Mouse (Mus musculus) right cerebral cortex, postnatal 25 days (tissue): Measurements from ENCODE around the gene Snapc4.

Experiments
- DNase-seq: peaks from one replicate; pipeline ENCODE4 v3.0.0; 2022

The Snapc4 gene

DNA sequence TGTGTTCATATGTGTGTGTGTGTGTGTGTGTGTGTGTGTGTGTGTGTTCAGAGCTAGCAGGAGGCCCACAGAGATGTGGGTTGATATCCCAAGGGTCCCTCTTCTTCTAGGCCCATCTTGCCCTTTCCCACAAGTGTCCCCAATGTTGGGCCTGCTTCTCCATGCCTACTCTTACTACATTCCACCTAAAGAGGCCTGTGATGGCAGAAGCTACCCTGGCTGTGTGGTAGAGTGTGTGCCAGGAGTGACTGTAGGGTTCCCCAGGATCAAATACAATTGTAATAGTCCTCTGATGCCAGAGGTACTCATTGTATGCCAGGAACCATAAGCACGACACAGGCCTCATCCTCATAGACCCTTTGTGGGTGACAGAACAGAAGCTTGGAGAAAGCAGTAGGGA is 67.1 kb downstream of the Snapc4 start:
- DNase-seq: no peak

DNA sequence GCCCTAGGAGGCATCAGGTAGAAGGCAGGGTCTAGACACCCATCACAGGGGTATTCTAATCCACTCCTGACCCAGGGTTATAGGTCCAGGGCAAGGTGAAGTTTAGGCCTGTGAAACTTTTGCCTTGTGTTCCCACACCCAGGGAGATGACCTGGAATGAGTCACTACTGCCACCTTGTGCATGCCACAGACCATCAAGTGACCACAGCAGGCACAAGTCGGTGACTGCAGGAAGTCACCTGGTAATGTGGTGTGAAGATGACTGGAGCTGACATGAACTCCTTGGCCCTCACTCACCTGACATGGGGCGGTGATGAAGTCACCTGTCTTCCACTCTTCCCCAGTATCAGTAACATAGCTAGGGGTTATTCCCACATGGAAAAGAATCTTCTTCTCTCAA is 67.6 kb downstream of the Snapc4 start:
- no peak for DNase-seq
